Mouse (Mus musculus) erythroblast, embryonic 14.5 days (primary cell): ENCODE results near the gene Cxcr2.

Experiments
- GATA1 ChIP-seq: IDR thresholded peaks from 2 replicates; pipeline ENCODE4 v1.6.1; 2012; ENCODE audit warnings: low read length, inconsistent platforms, mixed read lengths
- TAL1 ChIP-seq: IDR thresholded peaks from 3 replicates; pipeline ENCODE4 v1.6.1; 2012; ENCODE audit warnings: low read length, inconsistent platforms, mixed read lengths

GRCm38 (mm10) chr1:74107931-74108618 is 45.7 kb upstream of the Cxcr2 start:
- TF ChIP-seq GATA1 (no peak), TAL1 (no peak)
